ENCODE assay signal across 15 mouse cellular contexts in the genomic region with DNA sequence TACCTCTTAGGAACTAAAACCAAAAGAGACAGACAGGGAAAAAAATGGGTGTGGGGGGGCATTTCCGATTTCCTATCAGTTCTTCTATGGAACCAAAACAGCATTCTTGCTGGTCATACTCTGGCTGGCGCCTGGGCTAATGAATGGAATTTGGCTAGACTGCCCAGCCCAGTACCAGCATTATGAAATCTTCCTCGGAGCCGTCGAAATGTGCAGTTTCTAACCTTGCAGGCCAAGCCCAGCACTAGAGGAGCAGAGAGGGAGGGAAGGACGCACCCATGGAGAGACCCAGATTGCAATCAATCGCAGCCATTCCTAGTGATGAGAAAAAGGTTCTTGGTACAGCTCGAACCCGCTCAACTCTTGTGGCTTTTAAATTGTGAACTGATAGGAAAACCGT.
"Had no signal": no experiment of that assay in that cellular context is flagged by ENCODE, and none has a peak within 500 bp of the region (broad histone marks: within the 10 kb centered on the region; RNA-seq: fewer than 3 reads in every experiment).

No protein-coding gene starts in this region.

- H3K4me1 ChIP-seq: liver, embryonic 13.5 days; liver, embryonic 15.5 days; megakaryocyte, embryonic 14.5 days; neural tube, embryonic 12.5 days; stomach, embryonic 15.5 days had no signal

- H3K36me3 ChIP-seq: liver, embryonic 13.5 days; liver, embryonic 15.5 days; midbrain, embryonic 12.5 days; neural tube, embryonic 12.5 days; stomach, embryonic 15.5 days had no signal

- H3K9ac ChIP-seq: liver, embryonic 13.5 days; liver, embryonic 15.5 days; liver, postnatal 0 days; lung, embryonic 14.5 days; midbrain, embryonic 12.5 days; neural tube, embryonic 12.5 days; stomach, embryonic 15.5 days had no signal

- H3K4me2 ChIP-seq: liver, embryonic 13.5 days; liver, embryonic 15.5 days; lung, embryonic 14.5 days; midbrain, embryonic 12.5 days; neural tube, embryonic 12.5 days; stomach, embryonic 15.5 days had no signal

- H3K4me3 ChIP-seq: liver, embryonic 13.5 days; liver, embryonic 15.5 days; megakaryocyte, embryonic 14.5 days; midbrain, embryonic 12.5 days; neural tube, embryonic 12.5 days; stomach, embryonic 15.5 days had no signal

- ATAC-seq: liver, postnatal 0 days had no signal

- H3K27me3 ChIP-seq: liver, embryonic 13.5 days; liver, embryonic 15.5 days; megakaryocyte, embryonic 14.5 days; midbrain, embryonic 12.5 days; neural tube, embryonic 12.5 days; stomach, embryonic 15.5 days had no signal

- H3K27ac ChIP-seq: liver, embryonic 13.5 days; liver, embryonic 15.5 days; macrophage; midbrain, embryonic 12.5 days; neural tube, embryonic 12.5 days; stomach, embryonic 15.5 days; stomach, postnatal 0 days had no signal

- DNase-seq: liver, embryonic 13.5 days; liver, postnatal 0 days; lung, embryonic 14.5 days; midbrain, embryonic 14.5 days; right cerebral cortex, postnatal 14 days; thymus, adult 2 months; thymus, postnatal 25 days; thymus, postnatal 4 days had no signal

- H3K9me3 ChIP-seq: liver, embryonic 13.5 days; liver, embryonic 15.5 days; megakaryocyte, embryonic 14.5 days; midbrain, embryonic 12.5 days; neural tube, embryonic 12.5 days; stomach, embryonic 15.5 days had no signal
